Mouse (Mus musculus) liver, adult 2 months (tissue): ENCODE measurements at regions not wholly inside any gene's neighbourhood (a gene's known extent, or its start where the extent isn't known, plus 50 kb on each side); places are given as distances from the start of the nearest gene placed in this dataset.

ENCODE experiments used
- DNase-seq: peaks from one replicate; pipeline ENCODE4 v3.0.0-alpha.2; 2011; ENCODE audit warnings: low read depth, low spot score; ENCODE audit errors: extremely low read depth
- H3K27ac ChIP-seq: fragments of 200-500 bp; replicated peaks from 2 replicates; pipeline ENCODE4 v1.5.1; 2012; ENCODE audit warnings: low read depth, mild to moderate bottlenecking, control low read depth, inconsistent platforms, low read length; ENCODE audit not compliant: insufficient read depth
- H3K27me3 ChIP-seq: fragments of 200-500 bp; 2 replicates; pipeline ENCODE4 v1.6.1; 2012; ENCODE audit warnings: mild to moderate bottlenecking, moderate library complexity, low read length, inconsistent platforms; ENCODE audit not compliant: control insufficient read depth, insufficient read depth
- H3K36me3 ChIP-seq: fragments of 200-500 bp; 2 replicates; pipeline ENCODE4 v1.6.1; 2012; ENCODE audit warnings: low read length, inconsistent platforms; ENCODE audit not compliant: control insufficient read depth, insufficient read depth
- H3K4me1 ChIP-seq: fragments of 200-500 bp; 2 replicates; pipeline ENCODE4 v1.6.1; 2011; ENCODE audit warnings: low read length; ENCODE audit not compliant: control insufficient read depth, insufficient read depth
- H3K4me3 ChIP-seq: fragments of 200-500 bp; 2 replicates; pipeline ENCODE4 v1.5.1; 2011; ENCODE audit warnings: low read depth, mild to moderate bottlenecking, control low read depth, low read length, moderate library complexity; ENCODE audit not compliant: insufficient read depth
- H3K79me2 ChIP-seq: fragments of 200-500 bp; 2 replicates; pipeline ENCODE4 v1.6.1; 2012; ENCODE audit warnings: inconsistent platforms, mild to moderate bottlenecking, low read length, moderate library complexity; ENCODE audit not compliant: control insufficient read depth, insufficient read depth
- H3K9ac ChIP-seq: fragments of 200-500 bp; 2 replicates; pipeline ENCODE4 v1.6.1; 2012; ENCODE audit warnings: low read depth, mild to moderate bottlenecking, control low read depth, inconsistent platforms, low read length
- CTCF ChIP-seq: fragments of 200-500 bp; IDR thresholded peaks from 2 replicates; pipeline ENCODE4 v1.5.1; 2011; ENCODE audit warnings: low read depth, low read length, control low read depth
- POLR2A ChIP-seq: fragments of 200-500 bp; IDR thresholded peaks from 2 replicates; pipeline ENCODE4 v1.6.1; 2011; ENCODE audit warnings: low read length, control low read depth; ENCODE audit not compliant: insufficient read depth; ENCODE audit errors: extremely low read depth
- WGBS: fragments of 180-500 bp; shearing (Covaris S2); methylation state at CpG from one replicate; pipeline ENCODE4 v1.1.7; 2018; 5-methylcytosine and 5-hydroxymethylcytosine counted together

GRCm38 (mm10) chr13:59314419-59314818 is 270.6 kb downstream of the Agtpbp1 start:
- no peaks in the 10 kb centered on the region for H3K79me2 ChIP-seq
- WGBS, result 55% methylated on average over 1 of the region's 1 CpGs
- no peak overlapping the region for H3K27ac ChIP-seq
- H3K36me3 ChIP-seq, result no peaks in the 10 kb centered on the region
- peak; percentile 13 for DNase-seq
- H3K4me3 ChIP-seq, result no peak overlapping the region
- H3K27me3 ChIP-seq, result no peaks in the 10 kb centered on the region
- TF ChIP-seq CTCF (no peak), POLR2A (no peak)
- H3K4me1 ChIP-seq, result no peaks in the 10 kb centered on the region
- H3K9ac ChIP-seq, result no peak overlapping the region

- 93% methylated on average over 7 of the region's 7 CpGs for WGBS
- no peaks in the 10 kb centered on the region for H3K36me3 ChIP-seq
- H3K4me3 ChIP-seq, result no peak overlapping the region
- no peak overlapping the region for H3K9ac ChIP-seq
- no peak for TF ChIP-seq CTCF
- TF ChIP-seq POLR2A, result no peak
- no peaks in the 10 kb centered on the region for H3K27me3 ChIP-seq
- no peak for DNase-seq
- no peaks in the 10 kb centered on the region for H3K4me1 ChIP-seq
- no peaks in the 10 kb centered on the region for H3K79me2 ChIP-seq
- H3K27ac ChIP-seq, result no peak overlapping the region
Measured at GRCm38 (mm10) chr13:59313725-59314330, 271.2 kb downstream of the Agtpbp1 start.

- Histone ChIP-seq H3K79me2 (no peaks in the 10 kb centered on the region), H3K4me1 (no peaks in the 10 kb centered on the region), H3K36me3 (no peaks in the 10 kb centered on the region), H3K4me3 (no peak overlapping the region), H3K27ac (no peak overlapping the region), H3K27me3 (no peaks in the 10 kb centered on the region), H3K9ac (no peak overlapping the region)
- 11% methylated on average over 5 of the region's 5 CpGs for WGBS
- DNase-seq, result no peak
- TF ChIP-seq CTCF, result no peak
Measured at GRCm38 (mm10) chr13:59292905-59293304, 292.1 kb downstream of the Agtpbp1 start.

GRCm38 (mm10) chr13:59289127-59289526 is 295.9 kb downstream of the Agtpbp1 start:
- WGBS, result 76% methylated on average over 11 of the region's 11 CpGs
- no peaks in the 10 kb centered on the region for H3K27me3 ChIP-seq

GRCm38 (mm10) chr13:59281199-59281598 is 303.8 kb downstream of the Agtpbp1 start:
- Histone ChIP-seq H3K4me1 (no peaks in the 10 kb centered on the region), H3K27ac (no peak overlapping the region), H3K36me3 (no peaks in the 10 kb centered on the region), H3K79me2 (no peaks in the 10 kb centered on the region), H3K9ac (no peak overlapping the region), H3K4me3 (no peak overlapping the region), H3K27me3 (no peaks in the 10 kb centered on the region)
- DNase-seq, result no peak
- 77% methylated on average over 5 of the region's 5 CpGs for WGBS
- TF ChIP-seq POLR2A, result no peak
- TF ChIP-seq CTCF, result 0 out of 2 replicates have a peak, but pooled peaks have one; percentile 14

More at GRCm38 (mm10) chr13:59289127-59289526, 295.9 kb downstream of the Agtpbp1 start:
- no peak for TF ChIP-seq CTCF
- TF ChIP-seq POLR2A, result no peak
- no peak overlapping the region for H3K27ac ChIP-seq
- DNase-seq, result no peak
- no peak overlapping the region for H3K4me3 ChIP-seq
- no peak overlapping the region for H3K9ac ChIP-seq
- no peaks in the 10 kb centered on the region for H3K79me2 ChIP-seq
- no peaks in the 10 kb centered on the region for H3K36me3 ChIP-seq
- no peaks in the 10 kb centered on the region for H3K4me1 ChIP-seq

GRCm38 (mm10) chr13:59279136-59279535 is 305.9 kb downstream of the Agtpbp1 start:
- DNase-seq, result no peak
- H3K27ac ChIP-seq, result no peak overlapping the region
- H3K4me1 ChIP-seq, result no peaks in the 10 kb centered on the region
- no peak overlapping the region for H3K9ac ChIP-seq
- H3K79me2 ChIP-seq, result no peaks in the 10 kb centered on the region
- H3K27me3 ChIP-seq, result no peaks in the 10 kb centered on the region
- no peak overlapping the region for H3K4me3 ChIP-seq
- H3K36me3 ChIP-seq, result no peaks in the 10 kb centered on the region
- TF ChIP-seq POLR2A (no peak), CTCF (no peak)
- WGBS, result 50% methylated on average over 4 of the region's 4 CpGs
